Mouse (Mus musculus): ENCODE measurements around the gene Lpar3.

DNA sequence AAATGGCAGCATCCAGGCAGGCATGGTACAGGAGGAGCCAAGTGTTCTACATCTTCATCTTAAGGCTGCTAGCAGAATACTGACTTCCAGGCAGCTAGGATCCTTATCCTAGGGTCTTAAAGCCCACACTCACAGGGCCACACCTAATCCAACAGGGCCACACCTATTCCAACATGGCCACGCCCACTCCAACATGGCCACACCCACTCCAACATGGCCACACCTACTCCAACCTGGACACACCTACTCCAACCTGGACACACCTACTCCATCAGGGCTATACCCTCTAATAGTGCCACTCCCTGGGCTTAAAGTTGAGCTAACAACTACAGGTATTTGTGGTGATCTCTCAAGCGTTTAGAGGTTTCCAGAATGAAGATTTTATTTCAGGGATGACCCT lies 40.4 kb upstream of the Lpar3 start:
- TF ChIP-seq CTCF (IDR thresholded peaks at IDR 0.05; ENCODE audit: control insufficient read depth, insufficient read depth, insufficient read length) = no peak
- no peak for TF ChIP-seq FOSL1 (IDR thresholded peaks at IDR 0.05; ENCODE audit: insufficient read depth, low read length, poor library complexity, severe bottlenecking)
- no peak for TF ChIP-seq USF1 (IDR thresholded peaks at IDR 0.05; ENCODE audit: low read depth)
- TF ChIP-seq MAX (IDR thresholded peaks at IDR 0.05) = no peak
- TF ChIP-seq MYOG (IDR thresholded peaks at IDR 0.05; ENCODE audit: control insufficient read depth, extremely low read depth, insufficient read length) = no peak

Measured in C2C12 (cell line).